Mouse (Mus musculus) right cerebral cortex, postnatal 36 days (tissue): Measurements from ENCODE around the gene Eya4.

Experiments used
- DNase-seq, 2 experiments: peaks; one replicate each; pipeline ENCODE4 v3.0.0; 2022; ENCODE audit warnings: low spot score in 2 of 2, mixed read lengths in 1 of 2

The Eya4 gene

GRCm38 (mm10) chr10:23063637-23064036 is 286.9 kb downstream of the Eya4 start:
- DNase-seq = no peak

DNA sequence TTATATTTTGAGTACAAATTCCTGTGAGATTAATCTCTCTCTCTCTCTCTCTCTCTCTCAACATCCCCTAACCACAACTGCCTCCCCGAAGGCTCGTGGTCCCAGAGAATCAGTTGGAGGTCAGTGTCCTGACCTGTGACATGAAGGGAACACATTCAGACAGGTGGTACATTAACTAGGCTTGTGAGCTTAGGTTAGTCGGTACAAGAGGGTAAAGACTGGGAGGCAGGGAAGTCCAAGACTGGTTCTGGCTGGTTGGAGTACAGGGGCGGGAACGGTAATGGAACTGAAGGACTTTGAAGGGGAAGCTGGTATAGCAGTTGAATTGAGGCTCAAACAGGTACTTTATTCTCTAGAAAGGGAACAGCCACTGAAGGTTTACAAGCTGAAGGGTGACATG is 287.9 kb downstream of the Eya4 start:
- no peak for DNase-seq

DNA sequence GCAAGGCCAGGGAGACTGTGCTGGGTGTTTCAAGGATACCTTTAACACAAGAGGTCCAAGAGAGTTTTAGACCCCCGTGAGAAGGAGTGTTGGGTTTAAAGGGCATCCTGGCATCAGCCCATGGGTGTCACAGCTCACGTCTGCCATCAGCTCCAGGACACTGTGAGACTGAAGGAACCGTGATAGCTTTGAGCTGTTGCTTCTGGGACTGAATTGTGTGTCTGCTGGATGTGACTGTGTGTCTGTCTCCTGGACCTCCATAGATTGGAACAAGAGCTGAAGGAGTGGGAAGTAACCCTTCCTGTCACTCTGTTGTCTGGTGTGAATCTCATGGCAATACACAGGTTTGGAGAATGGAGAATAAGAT is 289.9 kb downstream of the Eya4 start:
- no peak for DNase-seq

GRCm38 (mm10) chr10:23060041-23060693 is 290.4 kb downstream of the Eya4 start:
- DNase-seq = no peak

GRCm38 (mm10) chr10:23053379-23053915 is 297.1 kb downstream of the Eya4 start:
- no peak for DNase-seq
